Mouse (Mus musculus): ENCODE results near the gene Hsdl1.

DNA sequence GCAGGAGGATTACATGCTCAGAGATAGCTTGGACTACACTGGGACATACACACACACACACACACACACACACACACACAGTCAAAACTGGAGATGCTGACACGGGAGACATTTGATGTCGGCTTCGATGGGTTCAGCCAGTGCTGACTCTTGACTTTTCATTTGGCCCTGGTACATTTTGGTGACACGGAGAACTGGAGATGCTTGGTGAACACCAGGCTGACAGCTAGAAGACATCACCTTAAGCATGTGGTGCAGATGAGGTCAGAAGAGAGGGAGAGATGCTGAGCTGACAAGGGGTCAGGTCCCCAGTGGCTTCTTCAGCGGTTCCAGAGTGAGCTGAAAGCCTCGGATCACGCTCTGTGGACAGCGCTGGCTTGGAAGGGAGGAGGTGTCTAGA, 48.1 kb upstream of the Hsdl1 start:
- no peak for TF ChIP-seq CTCF (IDR thresholded peaks at IDR 0.05; ENCODE audit: extremely low read depth, insufficient read length, insufficient replicate concordance, low read depth, low read length)
- TF ChIP-seq POLR2A (IDR thresholded peaks at IDR 0.05; ENCODE audit: low read depth, low read length), result no peak

Data from small intestine, adult 2 months (tissue).